Mouse (Mus musculus): ENCODE measurements around the gene Rfc4. TPM values are rescaled to one million over a fixed set of nuclear protein-coding genes. Genes with fewer than 3 reads are reported as not detected.
"Not testable (repeated sequence)": the region's sequence is repeated elsewhere in the genome, so short reads cannot be mapped to it uniquely, and the experiment has no call there.

Rfc4 gene
- polyA plus RNA-seq, 1 experiment from 2014 or later: 175 TPM

DNA sequence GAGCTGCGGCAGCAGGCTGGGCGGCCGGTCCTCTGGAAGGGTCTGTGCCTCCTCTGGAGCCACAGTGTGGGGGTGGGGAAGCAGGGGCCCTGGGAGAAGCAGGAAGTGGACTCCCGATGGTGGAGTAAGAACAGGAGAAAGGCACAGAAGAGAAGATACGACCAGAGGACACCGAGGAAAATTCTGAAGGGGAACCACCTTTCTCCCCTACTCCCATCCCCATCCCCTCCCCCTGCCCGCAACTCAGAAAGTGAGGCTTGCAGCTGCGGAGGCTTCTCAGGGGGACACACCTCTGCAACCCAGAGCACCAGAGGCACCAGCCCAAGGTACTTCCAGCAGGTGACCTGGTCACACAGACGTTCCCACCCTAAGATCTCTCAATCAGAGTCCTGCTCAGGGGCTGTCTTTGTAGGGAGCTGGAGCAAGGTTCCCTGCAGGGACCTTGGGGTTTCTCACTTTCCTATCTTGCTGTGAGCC lies 27.4 kb downstream of the Rfc4 start:
- peak; percentile 67 for ATAC-seq (ENCODE audit: insufficient number of reproducible peaks, insufficient read depth, low FRiP score, low TSS enrichment, low read depth)
- Histone ChIP-seq H3K9me3 (no peaks in the 10 kb centered on the region), H3K27ac (no peak overlapping the region; the same call in 1 of the 2 replicates), H3K27me3 (no peaks in the 10 kb centered on the region), H3K4me3 (replicated peaks) (peak overlapping the region; percentile 36), H3K4me2 (peak overlapping the region; percentile 60), H3K9ac (replicated peaks) (peak overlapping the region; percentile 57), H3K4me1 (replicated peaks) (peaks cover 17% of the 10 kb centered on the region), H3K36me3 (no peaks in the 10 kb centered on the region)
- WGBS: 2% methylated on average over 9 of the region's 9 CpGs

DNA sequence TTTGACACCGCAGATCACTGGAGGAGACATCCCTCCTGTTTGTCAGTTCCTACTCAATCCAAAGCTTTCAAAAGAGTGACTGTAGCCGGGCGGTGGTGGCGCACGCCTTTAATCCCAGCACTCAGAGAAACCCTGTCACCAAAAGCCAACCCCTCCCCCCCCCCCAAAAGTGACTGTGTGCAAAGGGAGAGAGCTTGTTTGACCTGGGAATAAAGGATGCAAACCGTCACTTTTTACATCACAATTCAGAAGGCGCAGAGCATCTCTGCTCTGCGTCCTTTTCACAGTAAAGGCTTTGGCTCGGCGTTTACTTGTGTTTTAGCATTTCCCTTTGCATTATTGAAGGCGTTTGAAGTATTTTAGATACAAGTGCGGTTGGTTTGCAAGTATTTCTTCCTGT lies 27.9 kb downstream of the Rfc4 start:
- H3K27ac ChIP-seq: no peak overlapping the region
- ATAC-seq (ENCODE audit: insufficient number of reproducible peaks, insufficient read depth, low FRiP score, low TSS enrichment, low read depth): no peak

DNA sequence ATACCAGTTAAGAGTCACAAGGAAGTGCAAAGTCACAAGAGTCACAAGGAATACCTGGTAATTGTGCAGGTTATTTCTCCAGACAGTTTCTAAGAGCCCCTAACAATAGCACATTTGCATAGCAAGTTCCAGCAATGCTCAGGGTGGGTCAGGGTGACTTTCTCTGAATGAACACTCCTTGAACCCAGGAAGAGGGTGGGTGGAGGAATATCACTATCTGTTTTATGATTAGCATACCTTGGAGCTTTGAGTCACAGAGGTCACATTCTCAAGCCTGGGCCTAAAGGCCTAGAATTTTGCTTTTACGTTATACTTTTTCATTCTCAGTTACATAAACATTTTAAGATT lies 29.5 kb downstream of the Rfc4 start:
- H3K9me3 ChIP-seq: not testable (repeated sequence)
- 96% methylated on average over 1 of the region's 1 CpGs for WGBS

More for the DNA sequence above, 27.9 kb downstream of the Rfc4 start:
- H3K9me3 ChIP-seq: no peaks in the 10 kb centered on the region
- no peaks in the 10 kb centered on the region for H3K27me3 ChIP-seq
- no peaks in the 10 kb centered on the region for H3K36me3 ChIP-seq
- peak overlapping the region; percentile 57 for H3K9ac ChIP-seq (replicated peaks)
- H3K4me2 ChIP-seq: peak overlapping the region; percentile 60
- peaks cover 17% of the 10 kb centered on the region for H3K4me1 ChIP-seq (replicated peaks)
- 11% methylated on average over 12 of the region's 12 CpGs for WGBS
- peak overlapping the region; percentile 36 for H3K4me3 ChIP-seq (replicated peaks)

DNA sequence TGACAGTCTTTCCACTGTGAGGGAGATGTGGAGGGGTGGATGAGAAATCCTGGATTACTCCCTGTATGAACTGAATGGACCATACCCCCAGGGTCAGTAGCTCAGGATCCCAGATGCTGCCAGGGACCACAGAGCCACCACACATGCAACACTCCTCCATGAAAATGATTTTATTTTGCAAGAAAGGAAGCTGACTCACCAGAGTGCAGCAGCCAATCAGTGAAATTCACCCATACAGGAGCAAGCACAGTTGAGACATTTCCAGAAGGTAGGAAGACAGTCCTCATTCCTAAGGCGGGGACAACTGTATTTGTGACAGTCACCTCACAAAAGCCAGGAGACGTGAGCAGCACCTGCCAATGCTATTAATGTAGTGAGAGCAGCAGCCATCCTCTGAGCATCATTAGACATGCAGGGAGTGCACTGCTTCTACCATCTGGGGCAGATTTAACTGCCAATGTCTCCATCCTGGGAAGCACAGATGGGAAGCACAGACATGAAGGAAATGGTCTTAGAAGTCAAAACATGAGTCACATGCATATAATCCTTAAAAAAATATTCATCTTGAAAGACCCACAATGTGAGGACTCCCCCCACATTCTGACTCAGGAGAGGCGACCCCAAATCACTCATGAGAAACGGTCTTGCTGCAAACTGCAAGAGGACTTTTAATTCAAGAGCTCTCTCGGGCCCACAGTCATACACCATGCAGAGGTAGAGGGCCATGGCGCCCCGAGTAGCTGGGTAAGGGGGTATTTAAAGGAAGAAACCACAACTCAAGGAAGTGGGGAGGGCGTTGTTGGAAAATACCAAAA lies 30.0 kb downstream of the Rfc4 start:
- not testable (repeated sequence) for H3K27me3 ChIP-seq; H3K4me3 ChIP-seq (replicated peaks); ATAC-seq (ENCODE audit: insufficient number of reproducible peaks, insufficient read depth, low FRiP score, low TSS enrichment, low read depth); H3K9ac ChIP-seq (replicated peaks); H3K27ac ChIP-seq; H3K36me3 ChIP-seq; H3K9me3 ChIP-seq; H3K4me2 ChIP-seq
- peaks cover 11% of the 10 kb centered on the region for H3K4me1 ChIP-seq (replicated peaks)
- 81% methylated on average over 8 of the region's 8 CpGs for WGBS

More for the DNA sequence above, 29.5 kb downstream of the Rfc4 start:
- H3K27me3 ChIP-seq; H3K4me2 ChIP-seq; H3K4me3 ChIP-seq (replicated peaks); H3K9ac ChIP-seq (replicated peaks); ATAC-seq (ENCODE audit: insufficient number of reproducible peaks, insufficient read depth, low FRiP score, low TSS enrichment, low read depth); H3K27ac ChIP-seq; H3K36me3 ChIP-seq: not testable (repeated sequence)
- H3K4me1 ChIP-seq (replicated peaks): peaks cover 16% of the 10 kb centered on the region

DNA sequence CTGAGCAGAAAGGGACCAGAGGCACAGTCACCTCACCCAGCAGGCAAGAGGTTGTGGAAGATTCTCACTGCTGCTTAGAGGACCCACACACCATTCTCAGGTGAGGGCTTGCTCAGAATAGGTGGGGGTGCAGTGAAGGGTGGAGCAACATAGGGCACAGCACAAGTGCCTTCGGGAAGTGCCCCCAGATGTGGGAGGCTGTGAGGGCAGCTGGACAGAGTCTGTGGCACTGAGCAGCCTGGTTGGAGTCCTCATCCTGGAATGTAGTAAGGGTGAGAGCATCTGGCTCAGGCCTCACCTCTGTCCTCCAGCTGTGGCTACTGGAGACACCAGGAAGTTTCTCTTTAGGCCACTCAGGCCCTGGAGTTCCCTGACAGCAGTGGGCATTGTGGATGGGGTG lies 30.7 kb downstream of the Rfc4 start:
- H3K36me3 ChIP-seq; H3K27me3 ChIP-seq; H3K4me2 ChIP-seq; ATAC-seq (ENCODE audit: insufficient number of reproducible peaks, insufficient read depth, low FRiP score, low TSS enrichment, low read depth); H3K9ac ChIP-seq (replicated peaks); H3K4me3 ChIP-seq (replicated peaks); H3K27ac ChIP-seq; H3K9me3 ChIP-seq: not testable (repeated sequence)
- WGBS: 75% methylated on average over 1 of the region's 1 CpGs
- peaks cover 11% of the 10 kb centered on the region for H3K4me1 ChIP-seq (replicated peaks)

DNA sequence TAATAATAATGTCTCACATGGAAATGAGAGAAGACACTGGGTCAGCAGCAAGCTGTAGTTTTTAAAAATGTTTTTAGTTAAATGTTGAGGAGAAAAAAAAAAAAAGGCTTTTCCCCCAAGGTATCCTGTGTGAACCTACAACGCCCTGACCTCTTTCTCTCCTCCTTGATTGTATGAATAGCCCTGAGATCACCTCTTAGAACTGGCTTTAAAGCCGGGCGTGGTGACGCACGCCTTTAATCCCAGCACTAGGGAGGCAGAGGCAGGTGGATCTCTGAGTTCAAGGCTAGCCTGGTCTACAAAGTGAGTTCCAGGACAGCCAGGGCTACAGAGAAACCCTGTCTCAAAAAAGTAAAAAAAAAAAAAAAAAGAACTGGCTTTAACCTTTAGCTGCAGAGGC lies 32.0 kb downstream of the Rfc4 start:
- H3K4me3 ChIP-seq (replicated peaks); H3K4me1 ChIP-seq (replicated peaks); ATAC-seq (ENCODE audit: insufficient number of reproducible peaks, insufficient read depth, low FRiP score, low TSS enrichment, low read depth); H3K9ac ChIP-seq (replicated peaks); H3K9me3 ChIP-seq; H3K27me3 ChIP-seq; H3K4me2 ChIP-seq; H3K27ac ChIP-seq; H3K36me3 ChIP-seq: not testable (repeated sequence)
- 93% methylated on average over 5 of the region's 5 CpGs for WGBS

DNA sequence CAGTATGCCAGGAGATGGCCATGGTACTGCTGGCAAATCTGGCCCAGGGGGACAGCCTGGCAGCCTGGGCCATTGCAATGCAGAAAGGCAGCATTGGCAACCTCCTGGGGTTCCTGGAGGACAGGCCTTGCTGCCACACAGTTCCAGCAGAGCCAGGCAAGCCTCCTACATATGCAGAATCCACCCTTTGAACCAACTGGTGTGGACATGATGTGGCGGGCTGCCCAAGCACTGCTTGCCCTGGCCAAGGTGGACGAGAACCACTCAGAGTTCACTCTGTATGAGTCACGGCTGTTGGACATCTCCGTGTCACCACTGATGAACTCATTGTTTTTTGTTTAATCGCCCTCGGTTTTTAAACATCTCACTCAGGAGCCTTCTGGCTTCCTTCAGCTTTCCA lies 33.4 kb downstream of the Rfc4 start:
- H3K36me3 ChIP-seq: no peaks in the 10 kb centered on the region
- H3K9me3 ChIP-seq: no peaks in the 10 kb centered on the region
- no peak for ATAC-seq (ENCODE audit: insufficient number of reproducible peaks, insufficient read depth, low FRiP score, low TSS enrichment, low read depth)
- H3K4me2 ChIP-seq: no peak overlapping the region
- H3K27ac ChIP-seq: no peak overlapping the region
- no peaks in the 10 kb centered on the region for H3K27me3 ChIP-seq
- H3K4me1 ChIP-seq (replicated peaks): no peaks in the 10 kb centered on the region
- WGBS: 93% methylated on average over 6 of the region's 6 CpGs
- H3K4me3 ChIP-seq (replicated peaks): no peak overlapping the region
- H3K9ac ChIP-seq (replicated peaks): no peak overlapping the region

DNA sequence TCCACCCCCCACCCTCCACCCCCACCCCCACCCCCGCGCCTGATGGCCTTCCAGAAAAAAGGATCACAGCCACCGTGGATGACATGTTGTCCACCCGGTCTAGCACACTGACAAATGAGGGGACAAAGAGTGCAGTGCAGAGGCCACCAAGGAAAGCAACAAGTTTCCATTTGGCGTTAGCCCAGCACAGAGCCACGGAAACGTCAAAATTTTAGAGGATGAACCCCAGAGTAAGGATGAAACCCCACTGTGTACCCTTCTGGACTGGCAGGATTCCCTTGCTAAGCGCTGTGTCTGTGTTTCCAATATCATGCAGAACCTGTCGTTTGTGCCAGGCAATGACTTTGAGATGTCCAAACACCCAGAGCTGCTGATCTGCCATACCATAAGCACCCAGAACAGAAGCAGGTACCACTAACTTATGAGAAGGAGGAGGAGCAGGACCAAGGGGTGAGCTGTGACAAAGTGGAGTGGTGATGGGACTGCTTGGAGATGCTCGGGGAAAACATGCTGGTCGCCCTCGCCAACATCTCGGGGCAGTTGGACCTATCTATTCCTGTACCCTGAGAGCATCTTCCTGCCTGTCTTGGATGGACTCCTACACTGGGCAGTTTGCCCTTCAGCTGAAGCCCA lies 34.1 kb downstream of the Rfc4 start:
- Histone ChIP-seq H3K27ac (no peak overlapping the region), H3K36me3 (no peaks in the 10 kb centered on the region), H3K4me3 (replicated peaks) (no peak overlapping the region), H3K9ac (replicated peaks) (no peak overlapping the region), H3K27me3 (no peaks in the 10 kb centered on the region), H3K4me2 (no peak overlapping the region), H3K4me1 (replicated peaks) (no peaks in the 10 kb centered on the region), H3K9me3 (no peaks in the 10 kb centered on the region)
- WGBS: 82% methylated on average over 13 of the region's 13 CpGs
- ATAC-seq (ENCODE audit: insufficient number of reproducible peaks, insufficient read depth, low FRiP score, low TSS enrichment, low read depth): no peak

DNA sequence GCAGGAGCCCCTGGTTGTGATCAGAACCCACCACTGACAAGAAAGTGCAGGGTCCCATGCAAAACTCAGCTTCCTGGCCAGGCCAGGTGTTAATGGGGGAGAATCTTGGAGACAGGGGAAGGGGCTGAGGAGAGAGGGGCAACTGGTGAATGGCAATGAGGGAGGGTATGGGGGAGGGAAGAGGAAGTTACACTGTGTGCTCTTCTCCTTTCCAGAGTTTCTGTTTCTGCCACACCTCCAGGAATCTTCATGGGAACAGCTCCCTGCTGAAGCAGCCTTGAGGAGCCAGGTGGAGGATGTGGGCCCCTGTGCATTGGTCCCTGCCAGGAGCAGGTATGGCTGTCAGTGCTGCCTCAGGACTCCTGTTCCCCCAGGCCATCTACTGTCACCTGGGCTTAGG lies 36.2 kb downstream of the Rfc4 start:
- H3K27me3 ChIP-seq; H3K4me3 ChIP-seq (replicated peaks); H3K4me1 ChIP-seq (replicated peaks); H3K27ac ChIP-seq; H3K9ac ChIP-seq (replicated peaks); ATAC-seq (ENCODE audit: insufficient number of reproducible peaks, insufficient read depth, low FRiP score, low TSS enrichment, low read depth); H3K9me3 ChIP-seq; H3K4me2 ChIP-seq; H3K36me3 ChIP-seq: not testable (repeated sequence)

DNA sequence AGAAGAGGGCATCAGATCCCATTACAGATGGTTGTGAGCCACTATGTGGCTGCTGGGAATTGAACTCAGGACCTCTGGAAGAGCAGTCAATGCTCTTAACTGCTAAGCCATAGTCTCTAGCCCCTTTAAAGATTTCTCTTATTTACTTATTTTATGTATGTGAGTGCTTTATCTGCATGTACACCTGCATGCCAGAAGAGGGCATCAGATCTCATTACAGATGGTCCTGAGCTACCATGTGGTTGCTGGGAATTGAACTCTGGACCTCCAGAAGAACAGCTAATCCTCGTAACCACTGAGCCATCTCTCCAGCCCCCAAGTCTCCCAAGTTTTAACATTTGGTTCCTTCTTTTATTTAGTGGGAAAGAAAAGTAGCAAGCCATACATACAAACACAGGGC lies 39.0 kb downstream of the Rfc4 start:
- H3K9ac ChIP-seq (replicated peaks); H3K4me1 ChIP-seq (replicated peaks); ATAC-seq (ENCODE audit: insufficient number of reproducible peaks, insufficient read depth, low FRiP score, low TSS enrichment, low read depth); H3K9me3 ChIP-seq; H3K36me3 ChIP-seq; H3K4me2 ChIP-seq; H3K4me3 ChIP-seq (replicated peaks); H3K27me3 ChIP-seq; H3K27ac ChIP-seq: not testable (repeated sequence)
- 97% methylated on average over 1 of the region's 1 CpGs for WGBS

DNA sequence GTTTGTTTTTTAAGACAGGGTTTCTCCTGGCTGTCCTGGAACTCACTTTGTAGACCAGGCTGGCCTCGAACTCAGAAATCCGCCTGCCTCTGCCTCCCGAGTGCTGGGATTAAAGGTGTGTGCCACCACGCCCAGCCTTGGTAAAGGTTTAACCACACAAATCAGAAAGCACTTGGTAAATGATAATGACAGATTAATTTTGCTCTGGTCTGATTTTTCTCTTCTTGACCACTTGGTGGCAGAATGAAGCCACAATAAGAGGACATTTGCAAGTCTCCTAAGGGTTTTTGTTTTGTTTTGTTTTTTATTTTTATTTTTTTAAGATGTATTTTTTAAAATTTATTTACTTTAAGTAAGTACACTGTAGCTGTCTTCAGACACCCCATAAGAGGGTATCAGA lies 39.8 kb downstream of the Rfc4 start:
- H3K27ac ChIP-seq; H3K36me3 ChIP-seq; H3K27me3 ChIP-seq; H3K4me3 ChIP-seq (replicated peaks); H3K9me3 ChIP-seq; H3K4me1 ChIP-seq (replicated peaks); H3K4me2 ChIP-seq; ATAC-seq (ENCODE audit: insufficient number of reproducible peaks, insufficient read depth, low FRiP score, low TSS enrichment, low read depth); H3K9ac ChIP-seq (replicated peaks): not testable (repeated sequence)
- 57% methylated on average over 4 of the region's 4 CpGs for WGBS

DNA sequence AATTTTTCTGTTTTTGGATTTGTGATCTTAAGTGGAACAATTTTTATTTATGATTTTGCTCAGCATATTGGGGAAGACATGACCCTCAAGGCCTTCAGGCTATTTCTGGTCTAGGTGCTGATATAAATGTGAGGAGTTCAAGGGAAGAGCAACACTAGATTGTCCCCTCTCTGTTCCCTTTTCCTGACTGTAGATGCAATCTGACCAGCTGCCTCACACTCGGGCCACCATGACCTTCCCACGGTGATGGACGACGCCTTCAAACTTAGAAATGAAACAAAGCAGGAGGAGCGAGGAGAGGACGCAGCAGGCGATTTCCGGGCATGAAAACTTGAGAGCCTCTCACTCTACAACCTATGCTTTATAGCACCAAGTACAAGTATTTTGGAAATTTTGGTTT lies 40.4 kb downstream of the Rfc4 start:
- H3K4me2 ChIP-seq; H3K9me3 ChIP-seq; ATAC-seq (ENCODE audit: insufficient number of reproducible peaks, insufficient read depth, low FRiP score, low TSS enrichment, low read depth); H3K9ac ChIP-seq (replicated peaks); H3K27ac ChIP-seq; H3K27me3 ChIP-seq; H3K4me3 ChIP-seq (replicated peaks); H3K4me1 ChIP-seq (replicated peaks); H3K36me3 ChIP-seq: not testable (repeated sequence)
- WGBS: 74% methylated on average over 8 of the region's 8 CpGs
